Mouse (Mus musculus) lung, adult 2 months (tissue): ENCODE data around the gene Kcnf1.

ENCODE experiments used
- CTCF ChIP-seq: fragments of 200-500 bp; IDR thresholded peaks from 2 replicates; pipeline ENCODE4 v1.5.1; 2011; ENCODE audit warnings: mild to moderate bottlenecking, low read length, control low read depth; ENCODE audit not compliant: insufficient read depth
- POLR2A ChIP-seq: fragments of 200-500 bp; IDR thresholded peaks from 2 replicates; pipeline ENCODE4 v1.6.1; 2011; ENCODE audit warnings: low read depth, mild to moderate bottlenecking, control low read depth, low read length, borderline replicate concordance; ENCODE audit errors: extremely low read depth

GRCm38 (mm10) chr12:17184303-17184775 is 7.7 kb upstream of the Kcnf1 start:
- no peak for TF ChIP-seq CTCF
- TF ChIP-seq POLR2A, result no peak
